Mouse (Mus musculus) limb, embryonic 11.5 days (tissue): ENCODE results near the gene Cdcp1. TPM values are rescaled to one million over a fixed set of nuclear protein-coding genes. Genes with fewer than 3 reads are reported as not detected.

Source experiments
- ATAC-seq: fragments of 200-750 bp; cut with Nextera tagmentation; 2 replicates; pipeline ENCODE4 v1.8.0; 2017; ENCODE audit warnings: low read depth; ENCODE audit not compliant: insufficient number of reproducible peaks, low FRiP score, low TSS enrichment
- DNase-seq: peaks from one replicate; pipeline ENCODE4 v3.0.0-alpha.2; 2015; ENCODE audit warnings: low spot score
- H3K27ac ChIP-seq: fragments of 300-500 bp; sonication (generic); replicated peaks from 2 replicates; pipeline ENCODE4 v1.5.1; 2014; ENCODE audit warnings: low read depth, mild to moderate bottlenecking, low read length
- H3K27me3 ChIP-seq: fragments of 300-500 bp; sonication (generic); 2 replicates; pipeline ENCODE4 v1.6.1; 2014; ENCODE audit warnings: mild to moderate bottlenecking, low read length, mixed read lengths; ENCODE audit not compliant: control insufficient read depth, insufficient read depth
- H3K36me3 ChIP-seq: fragments of 300-500 bp; sonication (generic); 2 replicates; pipeline ENCODE4 v1.6.1; 2014; ENCODE audit warnings: mild to moderate bottlenecking, low read length, moderate library complexity, mixed read lengths; ENCODE audit not compliant: control insufficient read depth, insufficient read depth
- H3K4me1 ChIP-seq: fragments of 300-500 bp; sonication (generic); 2 replicates; pipeline ENCODE4 v1.6.1; 2014; ENCODE audit warnings: low read length, mixed read lengths; ENCODE audit not compliant: control insufficient read depth, insufficient read depth
- H3K4me2 ChIP-seq: fragments of 300-500 bp; sonication (generic); 2 replicates; pipeline ENCODE4 v1.6.1; 2014; ENCODE audit warnings: low read depth, mild to moderate bottlenecking, moderate library complexity; ENCODE audit not compliant: severe bottlenecking
- H3K4me3 ChIP-seq: fragments of 300-500 bp; sonication (generic); 2 replicates; pipeline ENCODE4 v1.5.1; 2014; ENCODE audit warnings: low read depth, low read length
- H3K9ac ChIP-seq: fragments of 300-500 bp; sonication (generic); 2 replicates; pipeline ENCODE4 v1.6.1; 2014; ENCODE audit warnings: mild to moderate bottlenecking, low read length
- H3K9me3 ChIP-seq: fragments of 300-500 bp; sonication (generic); 2 replicates; pipeline ENCODE4 v1.6.1; 2016; ENCODE audit warnings: low read length; ENCODE audit not compliant: control insufficient read depth
- WGBS: fragments of 180-500 bp; shearing (Covaris S2); extraction: QIAGEN DNeasy Blood & Tissue Kit; methylation state at CpG from one replicate; pipeline ENCODE4 v1.1.7; 2014; 5-methylcytosine and 5-hydroxymethylcytosine counted together
- polyA plus RNA-seq: library from polyadenylated mRNA; unstranded; fragments of >200 nt; fragmentation: Nextera tagmentation; extraction: Ambion mirVana; gene quantifications from 2 replicates; pipeline ENCODE4 v1.2.1, GENCODE M21; 2014

Cdcp1 gene
- polyA plus RNA-seq, result 2.5 and 2.7 TPM in 2 replicates

DNA sequence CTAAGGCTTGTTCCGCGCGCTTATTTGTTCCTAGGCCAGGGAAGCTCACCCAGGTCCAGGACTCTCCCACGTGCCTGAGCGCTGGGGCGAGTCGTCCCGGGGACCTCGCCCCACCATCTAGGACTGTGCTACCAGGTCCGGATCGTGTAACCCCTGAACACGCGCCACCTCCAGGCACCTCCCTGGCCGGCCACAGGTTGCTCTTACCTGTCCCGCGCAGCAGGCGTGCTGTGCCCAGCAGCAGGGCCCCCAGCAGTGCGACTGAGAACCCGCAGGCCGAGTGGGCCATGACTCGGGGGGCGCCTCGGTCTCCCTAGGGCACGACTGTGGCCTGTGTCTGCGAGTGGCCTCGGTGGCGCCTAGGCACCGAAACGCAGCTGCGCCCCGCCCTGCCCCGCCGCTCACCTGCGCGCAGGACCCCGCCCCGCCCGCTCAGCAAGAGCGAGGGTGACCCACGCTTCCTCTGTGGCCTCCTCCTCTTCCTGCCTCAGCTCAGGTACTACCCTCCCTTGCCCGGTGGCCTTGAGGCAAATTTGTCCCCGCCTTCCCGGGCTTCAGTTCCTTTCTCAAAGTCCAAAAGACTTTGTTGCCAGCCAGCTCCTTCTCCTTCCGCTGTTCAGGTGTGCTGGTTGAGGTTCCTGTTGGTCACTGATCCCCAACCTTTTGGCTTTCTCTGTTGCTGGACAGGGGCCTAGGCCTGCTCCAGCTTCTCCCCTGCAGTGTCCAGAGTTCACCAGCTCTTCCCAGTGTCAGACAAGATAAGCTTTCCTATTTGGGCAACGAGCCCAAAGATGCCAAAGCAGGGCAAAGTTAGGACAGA is at the start of gene Cdcp1:
Gene Cdcp1 (minus strand): TSS at position 418 of the 820 bp plus-strand sequence.
- no peak within 1 kb of the TSS for H3K27ac ChIP-seq
- H3K36me3 ChIP-seq, result no peaks in the 10 kb centered on the region
- H3K27me3 ChIP-seq, result peaks cover 14% of the 10 kb centered on the region
- H3K4me3 ChIP-seq, result peak within 1 kb of the TSS; percentile 30
- DNase-seq (peak; percentile 38), ATAC-seq (peak; percentile 76)
- H3K4me2 ChIP-seq, result peak within 1 kb of the TSS; percentile 68
- 6% methylated on average over 45 of the region's 45 CpGs for WGBS
- peaks cover 3% of the 10 kb centered on the region; the same call in 1 of the 2 replicates for H3K4me1 ChIP-seq
- no peaks in the 10 kb centered on the region for H3K9me3 ChIP-seq
- H3K9ac ChIP-seq, result no peak within 1 kb of the TSS

DNA sequence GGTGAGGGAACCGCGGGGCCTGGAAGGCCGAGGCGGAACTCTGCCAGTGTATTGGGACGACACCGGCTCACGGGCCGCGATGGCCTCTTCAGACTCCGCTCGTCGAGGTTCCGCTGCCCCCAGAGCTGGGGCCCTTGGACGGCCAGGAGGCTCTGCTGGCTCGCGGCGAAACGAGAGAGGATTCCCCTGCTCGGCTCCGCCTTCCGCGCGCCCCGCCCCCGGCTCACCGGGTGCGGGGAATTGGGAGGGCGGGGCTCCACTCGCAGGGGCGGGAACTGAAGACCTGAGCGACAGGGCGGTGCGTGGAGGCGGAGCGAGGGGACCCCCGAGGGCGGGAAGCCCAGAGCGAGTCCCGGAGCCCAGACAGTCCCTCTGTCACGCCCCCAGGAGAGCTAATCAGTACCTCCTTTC is 44.8 kb upstream of the Cdcp1 start, which contains the start of gene Tmem158:
Gene Tmem158 (minus strand): TSS at position 154 of the 411 bp plus-strand sequence.
- H3K9ac ChIP-seq, result peak within 1 kb of the TSS; percentile 67
- no peak within 1 kb of the TSS for H3K27ac ChIP-seq
- peak; percentile 92 for DNase-seq
- peak within 1 kb of the TSS; percentile 97 for H3K4me2 ChIP-seq
- H3K9me3 ChIP-seq, result no peaks in the 10 kb centered on the region
- no peaks in the 10 kb centered on the region for H3K4me1 ChIP-seq
- no peaks in the 10 kb centered on the region for H3K36me3 ChIP-seq
- WGBS, result under 1% methylated on average over 35 of the region's 40 CpGs
- peak within 1 kb of the TSS; percentile 62 for H3K4me3 ChIP-seq
- peaks cover 11% of the 10 kb centered on the region; the same call in 1 of the 2 replicates for H3K27me3 ChIP-seq
- peak; percentile 92 for ATAC-seq

DNA sequence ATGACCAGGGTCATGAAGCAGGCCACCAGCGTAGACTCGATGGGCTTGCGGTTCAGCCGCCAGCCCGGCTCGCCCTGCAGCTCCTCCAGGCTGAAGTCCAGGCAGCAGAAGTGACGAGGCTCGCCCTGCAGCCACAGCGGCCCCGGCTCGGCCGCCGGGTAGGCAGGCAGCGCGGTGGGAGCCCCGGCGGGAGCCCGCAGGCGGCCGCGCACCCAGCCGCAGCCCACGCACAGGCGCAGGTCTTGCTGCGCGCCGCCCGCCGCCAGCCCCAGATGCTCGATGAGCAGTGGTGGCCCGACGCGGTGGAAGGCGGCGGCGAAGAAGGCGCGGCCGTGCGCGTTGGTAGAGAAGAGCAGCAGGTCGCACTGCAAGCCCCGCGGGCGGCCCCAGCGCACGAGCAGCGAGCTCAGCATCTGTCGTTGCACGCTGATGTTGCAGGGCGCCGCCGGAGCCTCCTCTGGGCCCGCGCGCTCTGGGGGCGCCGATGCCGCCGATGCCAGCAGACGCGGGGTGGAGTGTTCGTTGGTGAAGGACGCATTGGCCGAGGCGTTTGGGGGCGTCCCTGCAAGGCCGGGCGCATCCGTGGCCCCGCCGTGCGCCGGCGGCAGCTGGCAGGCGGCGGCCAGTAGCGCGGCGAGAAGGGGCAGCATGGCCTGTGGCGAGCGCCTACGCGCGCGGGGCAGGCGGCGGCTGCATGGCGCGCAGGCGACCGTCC is 44.2 kb upstream of the Cdcp1 start:
- peaks cover 11% of the 10 kb centered on the region; the same call in 1 of the 2 replicates for H3K27me3 ChIP-seq
- H3K27ac ChIP-seq, result no peak overlapping the region
- peak overlapping the region; percentile 67 for H3K9ac ChIP-seq
- WGBS, result under 1% methylated on average over 63 of the region's 92 CpGs
- peak; percentile 78 for ATAC-seq
- no peaks in the 10 kb centered on the region for H3K9me3 ChIP-seq
- peak; percentile 67 for DNase-seq
- H3K4me2 ChIP-seq, result peak overlapping the region; percentile 97
- no peaks in the 10 kb centered on the region for H3K4me1 ChIP-seq
- H3K4me3 ChIP-seq, result peak overlapping the region; percentile 62
- H3K36me3 ChIP-seq, result no peaks in the 10 kb centered on the region

DNA sequence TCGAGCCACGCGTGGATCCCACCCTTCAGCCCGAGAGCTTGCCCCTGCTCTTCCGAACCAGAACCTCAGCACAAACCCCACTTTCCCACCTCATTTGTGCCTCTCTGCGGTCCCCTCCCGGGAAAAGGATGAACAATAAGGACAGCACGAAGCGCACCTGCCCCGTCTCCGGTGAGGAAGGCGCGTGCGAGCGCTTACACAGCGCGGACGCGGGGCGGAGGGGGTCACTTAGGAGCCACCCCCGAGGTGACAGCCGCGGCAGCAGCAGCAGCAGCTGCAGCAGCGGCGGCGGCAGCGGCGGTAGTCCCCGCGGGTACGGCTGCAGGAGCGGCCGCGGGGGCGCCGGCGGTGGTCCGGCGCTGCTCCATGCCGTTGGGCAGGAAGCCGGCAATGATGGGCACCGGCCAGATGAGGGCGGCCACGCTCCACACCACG is 43.6 kb upstream of the Cdcp1 start:
- no peaks in the 10 kb centered on the region for H3K9me3 ChIP-seq
- WGBS, result under 1% methylated on average over 45 of the region's 45 CpGs
- H3K4me2 ChIP-seq, result peak overlapping the region; percentile 97
- H3K4me3 ChIP-seq, result peak overlapping the region; percentile 62
- H3K4me1 ChIP-seq, result no peaks in the 10 kb centered on the region
- peak; percentile 92 for DNase-seq
- H3K27ac ChIP-seq, result no peak overlapping the region
- peak overlapping the region; percentile 67 for H3K9ac ChIP-seq
- 0 out of 2 replicates have a peak, but pooled peaks have one; percentile 18 for ATAC-seq
- peaks cover 11% of the 10 kb centered on the region; the same call in 1 of the 2 replicates for H3K27me3 ChIP-seq
- no peaks in the 10 kb centered on the region for H3K36me3 ChIP-seq

DNA sequence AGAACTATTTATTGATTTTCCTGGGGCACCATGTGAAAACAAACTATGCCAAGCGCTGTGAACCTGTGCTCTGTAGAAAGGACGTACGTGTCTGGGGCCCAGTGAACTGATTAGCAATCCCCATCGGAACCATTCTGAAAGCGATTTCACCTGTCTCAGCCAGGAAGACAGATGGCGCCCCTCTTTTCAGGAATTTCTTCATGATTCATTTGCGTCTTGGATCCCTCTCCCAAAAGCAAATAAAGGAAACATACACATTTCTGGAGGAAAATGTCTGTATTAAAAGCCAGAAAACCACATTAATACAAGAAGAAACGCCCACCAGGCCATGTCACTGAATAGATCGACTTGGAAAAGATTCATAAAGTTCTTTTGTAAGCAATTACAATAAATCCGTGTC is 43.0 kb upstream of the Cdcp1 start:
- Histone ChIP-seq H3K36me3 (no peaks in the 10 kb centered on the region), H3K9me3 (no peaks in the 10 kb centered on the region), H3K27ac (no peak overlapping the region), H3K27me3 (peaks cover 11% of the 10 kb centered on the region; the same call in 1 of the 2 replicates), H3K4me2 (no peak overlapping the region), H3K9ac (no peak overlapping the region), H3K4me3 (no peak overlapping the region), H3K4me1 (no peaks in the 10 kb centered on the region)
- no peak for ATAC-seq
- no peak for DNase-seq
- 37% methylated on average over 10 of the region's 10 CpGs for WGBS

DNA sequence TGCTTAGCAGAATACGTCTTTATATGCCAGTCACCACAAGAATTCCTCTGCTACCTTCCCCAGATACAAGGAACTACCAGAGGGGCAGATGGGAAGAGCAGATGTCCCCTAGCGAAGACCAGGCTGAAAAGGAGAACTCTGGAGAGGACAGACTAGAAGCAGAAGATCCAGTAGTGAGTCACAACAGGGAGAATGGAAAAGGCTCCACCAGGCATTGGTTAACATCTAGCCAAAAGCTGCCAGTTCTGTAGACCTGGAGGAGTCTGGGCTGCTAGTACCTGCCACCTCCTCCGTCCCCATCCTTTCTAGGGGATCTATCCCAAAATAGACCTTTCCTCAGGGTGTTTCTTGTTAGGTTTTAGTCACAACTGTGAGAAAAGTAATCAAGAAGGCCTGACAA is 39.9 kb upstream of the Cdcp1 start:
- DNase-seq (no peak), ATAC-seq (no peak)
- WGBS, result 81% methylated on average over 3 of the region's 3 CpGs
- Histone ChIP-seq H3K27me3 (peaks cover 11% of the 10 kb centered on the region; the same call in 1 of the 2 replicates), H3K4me3 (no peak overlapping the region), H3K27ac (no peak overlapping the region), H3K9ac (no peak overlapping the region), H3K36me3 (no peaks in the 10 kb centered on the region), H3K4me1 (no peaks in the 10 kb centered on the region), H3K9me3 (no peaks in the 10 kb centered on the region), H3K4me2 (no peak overlapping the region)

DNA sequence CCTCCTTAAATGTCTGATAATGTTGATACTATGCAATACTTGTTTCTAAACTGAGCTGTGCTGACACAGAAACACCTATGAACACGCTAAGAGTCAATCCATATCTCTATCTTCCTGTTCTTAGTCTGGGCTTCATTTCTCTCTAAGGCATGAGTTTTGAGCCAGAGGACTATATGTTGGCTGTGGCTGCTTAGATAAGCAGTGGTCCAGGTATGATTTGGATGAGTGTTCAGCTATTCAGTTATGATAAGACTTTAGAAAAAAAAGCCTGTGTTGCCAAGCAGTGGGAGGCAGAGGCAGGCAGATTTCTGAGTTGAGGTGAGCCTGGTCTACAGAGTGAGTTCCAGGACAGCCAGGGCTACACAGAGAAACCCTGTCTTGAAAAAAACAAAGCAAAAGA is 32.2 kb upstream of the Cdcp1 start:
- Histone ChIP-seq H3K36me3 (no peaks in the 10 kb centered on the region), H3K27ac (no peak overlapping the region), H3K27me3 (no peaks in the 10 kb centered on the region), H3K4me3 (no peak overlapping the region), H3K4me1 (no peaks in the 10 kb centered on the region), H3K9me3 (no peaks in the 10 kb centered on the region), H3K4me2 (no peak overlapping the region), H3K9ac (no peak overlapping the region)
- DNase-seq (no peak), ATAC-seq (no peak)
- 71% methylated on average over 1 of the region's 1 CpGs for WGBS

DNA sequence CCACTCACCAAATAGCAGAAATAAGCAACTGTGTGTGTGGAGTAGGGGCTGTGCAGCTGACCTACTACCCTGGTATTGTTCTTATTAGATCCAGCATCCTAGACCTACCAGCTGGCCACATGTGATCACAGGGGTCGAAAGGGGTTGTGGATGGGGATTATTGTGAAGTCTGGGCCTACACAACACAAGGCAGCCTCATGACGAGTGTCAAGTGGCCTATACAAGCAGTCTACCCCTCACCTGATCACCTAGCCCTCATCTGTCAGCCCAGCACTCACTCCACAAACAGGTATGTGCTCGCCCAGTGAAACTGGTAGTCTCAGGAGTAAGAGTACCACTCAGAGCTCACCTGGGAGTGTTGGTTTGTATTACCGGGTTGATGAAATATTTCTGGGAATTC is 29.3 kb upstream of the Cdcp1 start:
- Histone ChIP-seq H3K27ac (no peak overlapping the region), H3K9me3 (no peaks in the 10 kb centered on the region), H3K4me3 (no peak overlapping the region), H3K4me2 (no peak overlapping the region), H3K9ac (no peak overlapping the region), H3K36me3 (no peaks in the 10 kb centered on the region), H3K27me3 (no peaks in the 10 kb centered on the region), H3K4me1 (no peaks in the 10 kb centered on the region)
- 75% methylated on average over 4 of the region's 4 CpGs for WGBS
- ATAC-seq, result no peak
- DNase-seq, result no peak
